Mouse (Mus musculus): Measurements from ENCODE around the gene H2-DMb2.

DNA sequence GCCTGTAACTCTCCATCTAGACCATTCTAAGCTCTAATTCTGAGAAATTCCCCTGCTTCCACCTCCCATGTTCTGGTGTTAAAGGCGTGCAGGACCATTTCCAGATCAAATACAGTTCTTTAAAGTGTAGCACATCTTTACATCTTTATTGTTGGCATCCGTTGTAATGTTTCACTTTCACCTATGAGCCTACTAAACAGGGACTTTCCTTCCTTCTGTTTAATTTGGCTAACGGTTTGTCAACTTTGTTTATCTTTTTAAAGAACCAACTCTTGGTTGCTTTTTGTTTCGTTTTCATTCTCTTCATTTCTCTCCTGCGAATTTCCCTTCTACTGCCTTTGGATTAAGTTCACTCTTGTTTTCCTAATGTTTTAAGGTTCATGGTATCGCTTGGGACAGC, 40.3 kb upstream of the H2-DMb2 start:
- TF ChIP-seq CTCF (IDR thresholded peaks at IDR 0.05; ENCODE audit: extremely low read depth, insufficient read depth, low read length): no peak
- TF ChIP-seq POLR2A (IDR thresholded peaks at IDR 0.05; ENCODE audit: extremely low read depth, insufficient read depth, low read length): no peak

Data from cortical plate, adult 2 months (tissue).